Mouse (Mus musculus) monocyte, adult 5-6 weeks (primary cell): ENCODE results near the gene Olfr231. TPM values are rescaled to one million over a fixed set of nuclear protein-coding genes. Genes with fewer than 3 reads are reported as not detected.
A peak's percentile ranks its signal among the peaks of the same experiment; 100 is the strongest.

Source experiments
- ATAC-seq: fragments of 153-309, 156-312 bp; replicated peaks from 2 replicates; pipeline ENCODE4 v1.8.0; 2017; ENCODE audit warnings: mild to moderate bottlenecking; ENCODE audit not compliant: low TSS enrichment, insufficient number of reproducible peaks, severe bottlenecking, poor library complexity, low FRiP score
- total RNA-seq: library from RNA; stranded (forward); fragments of 200-1000, 200-491, 200-594 nt; gene quantifications from 3 replicates; pipeline ENCODE4 v1.2.3, GENCODE M21; 2017

Gene Olfr231
- total RNA-seq = not detected in 3 replicates

- no peak for ATAC-seq
Measured at GRCm38 (mm10) chr1:174121062-174121461, at the start of gene Olfr231. TSS of gene Olfr231 (minus strand) at chr1:174121162.

DNA sequence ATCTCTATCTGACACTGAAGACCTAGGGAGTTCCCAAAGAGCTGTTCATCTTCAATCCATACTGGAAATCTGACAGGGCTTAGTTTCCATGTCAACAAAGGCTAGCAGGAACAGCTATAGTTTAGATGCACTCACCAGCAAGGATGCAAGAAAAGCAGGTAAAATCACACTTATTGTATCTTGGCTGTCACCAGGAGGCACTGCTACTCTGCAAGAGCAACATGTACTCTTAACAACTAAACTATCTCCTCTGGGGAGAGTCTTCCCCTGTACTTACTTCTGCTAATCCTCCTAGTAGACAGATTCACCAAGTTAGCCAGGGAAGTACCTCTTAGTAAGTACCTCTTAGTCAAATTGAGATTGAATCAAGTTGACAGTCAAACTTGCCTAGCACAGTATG, 48.1 kb upstream of the Olfr231 start:
- ATAC-seq = no peak

- ATAC-seq = peak; percentile 53; the same call in 1 of the 2 replicates
Measured at GRCm38 (mm10) chr1:174159095-174159494, 38.1 kb upstream of the Olfr231 start.

- ATAC-seq = no peak
Measured at GRCm38 (mm10) chr1:174158512-174158911, 37.5 kb upstream of the Olfr231 start.

DNA sequence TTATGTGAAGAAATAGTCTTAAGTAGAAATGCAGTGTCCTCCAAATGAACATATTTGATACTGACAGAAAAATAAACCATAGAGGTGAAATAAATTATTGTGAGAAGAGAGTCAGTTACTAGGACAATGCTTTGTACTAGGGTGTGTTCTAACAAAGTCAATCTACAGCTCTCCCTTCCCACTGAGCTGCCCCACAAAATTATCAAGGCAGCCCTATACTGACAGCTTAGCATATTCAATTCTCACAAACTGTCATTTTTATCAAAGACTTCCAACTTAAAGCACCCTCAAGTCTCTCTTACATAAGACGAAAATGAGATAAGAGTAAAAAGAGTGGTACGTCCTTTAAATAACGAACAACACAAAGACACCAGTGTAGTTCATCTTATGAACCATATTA, 36.7 kb upstream of the Olfr231 start:
- ATAC-seq = no peak

DNA sequence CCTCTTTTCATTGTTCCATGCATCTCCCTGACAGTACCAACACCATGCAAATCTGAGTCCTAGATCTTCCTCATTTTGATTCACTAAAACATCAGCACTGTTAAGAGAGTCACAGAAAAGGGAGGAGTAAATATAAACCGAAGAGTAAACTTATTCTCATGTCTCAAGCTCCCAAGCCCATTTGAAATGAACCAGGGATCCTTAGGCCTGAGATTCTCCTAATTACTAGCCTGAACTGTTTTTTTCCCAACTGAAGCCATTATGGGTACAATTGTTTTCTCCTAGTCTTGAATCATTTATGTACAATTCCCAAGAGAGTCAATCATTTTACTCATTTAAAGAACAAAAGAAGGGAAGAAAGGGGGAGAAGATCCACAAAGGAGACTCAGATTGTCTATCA, 34.4 kb upstream of the Olfr231 start, which contains the start of gene Olfr420:
TSS of gene Olfr420 (plus strand) at position 301 of the 400 bp plus-strand sequence.
- ATAC-seq = no peak

DNA sequence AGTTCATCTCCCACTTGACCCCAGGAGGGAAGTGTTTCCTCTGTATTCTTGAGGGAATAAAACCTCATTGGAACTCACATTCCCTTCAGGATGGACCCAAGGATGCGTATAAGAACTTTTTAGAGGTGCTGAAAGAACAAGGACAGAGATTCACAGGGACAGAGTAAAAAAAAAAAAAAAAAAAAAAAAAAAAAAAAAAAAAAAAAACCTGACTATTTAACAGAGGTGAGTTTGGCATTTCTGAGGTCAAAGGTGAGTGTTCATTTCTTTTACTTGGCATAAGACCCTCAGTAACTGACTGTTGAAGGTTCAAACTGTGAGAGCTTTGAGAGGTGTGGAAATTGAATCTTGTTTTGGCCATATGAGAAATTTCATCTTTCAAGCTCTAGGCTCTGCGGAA, 28.3 kb upstream of the Olfr231 start:
- ATAC-seq = no peak

GRCm38 (mm10) chr1:174146696-174147095, 25.7 kb upstream of the Olfr231 start:
- no peak for ATAC-seq

GRCm38 (mm10) chr1:174141384-174141783, 20.4 kb upstream of the Olfr231 start:
- ATAC-seq = no peak

DNA sequence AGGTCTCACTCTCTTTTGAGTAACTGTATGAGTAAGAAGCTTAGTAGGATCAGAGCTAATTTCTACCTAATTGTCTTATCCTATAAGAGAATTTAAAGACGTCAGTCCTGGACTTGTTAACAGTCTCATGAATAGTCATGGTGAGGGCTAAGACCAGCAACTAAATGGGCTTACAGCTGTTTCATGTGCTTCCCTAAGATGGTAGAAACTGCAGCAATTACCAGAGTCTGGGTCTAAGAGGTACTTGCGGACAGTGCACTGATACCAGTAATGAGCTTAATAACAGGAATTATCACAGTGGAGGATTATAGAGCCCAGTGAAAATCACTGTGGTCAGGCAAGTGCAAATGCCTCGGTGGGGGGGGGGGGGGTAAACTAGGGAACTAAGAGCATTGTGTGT, 11.0 kb upstream of the Olfr231 start:
- ATAC-seq = no peak

- no peak for ATAC-seq
Measured at GRCm38 (mm10) chr1:174131217-174131616, 10.3 kb upstream of the Olfr231 start, which contains the start of gene Olfr424. TSS of gene Olfr424 (plus strand) at chr1:174131517.

- ATAC-seq = no peak
Measured at GRCm38 (mm10) chr1:174103735-174104134, 17.2 kb downstream of the Olfr231 start.

- ATAC-seq = no peak
Measured at GRCm38 (mm10) chr1:174096591-174096990, 24.4 kb downstream of the Olfr231 start, which contains the start of gene Olfr427. TSS of gene Olfr427 (plus strand) at chr1:174096891.

DNA sequence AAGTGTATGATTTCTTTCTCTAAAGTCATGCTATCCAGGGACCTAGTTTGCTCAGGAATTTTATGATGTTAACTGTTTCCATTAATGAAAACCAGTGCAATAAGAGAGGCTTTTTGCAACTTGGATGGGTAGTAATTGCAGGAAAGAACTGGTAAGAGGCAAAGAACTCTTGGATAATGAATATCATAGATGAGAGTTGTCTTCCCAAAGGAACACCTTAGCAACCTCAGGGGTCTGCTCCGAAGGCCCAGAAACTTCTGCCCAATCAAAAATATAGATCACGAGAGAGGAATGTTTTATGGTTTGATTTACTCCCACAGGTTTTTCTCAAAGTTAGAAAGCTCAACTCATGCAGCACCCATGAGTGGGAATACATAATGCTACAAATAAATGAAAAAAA, 36.9 kb downstream of the Olfr231 start, which contains the start of gene Olfr429:
TSS of gene Olfr429 (plus strand) at position 301 of the 400 bp plus-strand sequence.
- ATAC-seq = no peak

GRCm38 (mm10) chr1:174066305-174066704, 54.7 kb downstream of the Olfr231 start, which contains the start of gene Olfr430:
TSS of gene Olfr430 (plus strand) at chr1:174066605.
- no peak for ATAC-seq

Other genes starting within 250 kb of the Olfr231 start
- 14.3 to 32.8 TPM (median 24.4 TPM) in 3 replicates for gene Ifi211, start 208.1 kb downstream of the Olfr231 start, total RNA-seq
- gene Mndal, start 178.7 kb downstream of the Olfr231 start, total RNA-seq = 230 to 569 TPM (median 257 TPM) in 3 replicates
- 55.5 to 174 TPM (median 84.6 TPM) in 3 replicates for gene Ifi203, start 178.5 kb downstream of the Olfr231 start, total RNA-seq
- gene Ifi202b, start 138.4 kb downstream of the Olfr231 start, total RNA-seq = not detected in 3 replicates
- gene Ifi205, start 89.4 kb downstream of the Olfr231 start, total RNA-seq = 1.2 to 8.4 TPM (median 4.2 TPM) in 3 replicates
- 0.49 TPM in 1 of 3 replicates, not detected in the others for gene Olfr433, start 80.5 kb downstream of the Olfr231 start, total RNA-seq
- 0.10 to 0.21 TPM (median 0.19 TPM) in 3 replicates for gene Olfr432, start 72.0 kb downstream of the Olfr231 start, total RNA-seq
- gene Olfr430, start 54.6 kb downstream of the Olfr231 start, total RNA-seq = not detected in 3 replicates
- not detected in 3 replicates for gene Olfr429, start 36.8 kb downstream of the Olfr231 start, total RNA-seq
- gene Olfr427, start 24.3 kb downstream of the Olfr231 start, total RNA-seq = not detected in 3 replicates
- gene Olfr424, start 10.4 kb upstream of the Olfr231 start, total RNA-seq = not detected in 3 replicates
- gene Olfr420, start 34.5 kb upstream of the Olfr231 start, total RNA-seq = not detected in 3 replicates
- gene Spta1, start 51.6 kb upstream of the Olfr231 start, total RNA-seq = 0.78 to 6.8 TPM (median 4.1 TPM) in 3 replicates
- gene Olfr419, start 130.9 kb upstream of the Olfr231 start, total RNA-seq = not detected in 3 replicates
- not detected in 3 replicates for gene Mptx1, start 209.4 kb upstream of the Olfr231 start, total RNA-seq
- not detected in 3 replicates for gene Olfr417, start 244.0 kb upstream of the Olfr231 start, total RNA-seq